Mouse (Mus musculus): ENCODE results near the gene Tbc1d10c.
A peak's percentile ranks its signal among the peaks of the same experiment; 100 is the strongest.

DNA sequence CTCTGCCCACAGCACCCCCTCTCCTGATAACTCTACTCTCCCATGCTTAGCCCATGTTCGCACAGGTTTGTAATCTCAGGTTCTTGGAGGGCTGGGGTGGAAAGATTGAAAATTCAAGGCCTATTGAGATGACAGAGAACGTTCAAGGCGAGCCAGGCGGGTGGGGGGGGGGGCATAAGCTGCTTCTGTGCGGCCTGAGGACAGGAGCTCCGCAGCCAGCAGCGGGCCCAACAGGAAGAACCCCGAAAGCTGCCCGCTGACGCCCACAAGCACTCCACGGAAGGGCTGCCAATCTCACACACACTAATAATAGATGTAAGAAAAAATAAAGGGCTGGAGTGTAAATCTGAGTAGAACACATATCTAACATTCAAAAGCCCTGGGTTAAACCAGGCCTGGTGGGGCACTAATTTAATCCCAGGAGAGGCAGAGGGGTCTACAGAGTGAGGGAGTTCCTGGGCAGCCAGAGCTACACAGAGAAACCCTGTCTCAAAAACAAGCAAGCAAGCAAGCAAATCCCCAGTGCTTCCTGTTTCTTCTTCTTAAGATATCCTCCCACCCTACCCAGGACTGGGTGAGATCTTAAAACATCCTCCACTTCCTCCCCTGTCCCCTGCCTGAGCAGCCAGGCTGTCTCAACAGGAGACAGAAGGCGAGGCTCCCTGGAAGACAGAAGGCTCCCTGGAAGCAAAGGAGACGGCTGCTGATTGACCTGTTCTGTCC, 12.7 kb upstream of the Tbc1d10c start:
- TF ChIP-seq CTCF (IDR thresholded peaks at IDR 0.05; ENCODE audit: insufficient read depth, low read length) (no peak), POLR2A (IDR thresholded peaks at IDR 0.05; ENCODE audit: borderline replicate concordance, extremely low read depth, low read depth, low read length) (peak; percentile 80; the same call in 1 of the 2 replicates)

All from lung, adult 2 months (tissue).